In genomic region chr8:100176502-100176901, GRCm38 (mm10) we compare ENCODE assay signal across 19 mouse cellular contexts.
DNase-seq lines count a peak whose midpoint lies in the region; ATAC-seq and TF ChIP-seq lines count a peak whose summit lies in the region.
"Had no signal": no experiment of that assay in that cellular context is flagged by ENCODE, and none has a peak within 500 bp of the region (broad histone marks: within the 10 kb centered on the region; RNA-seq: fewer than 3 reads in every experiment).

No protein-coding gene starts in this region.

- H3K9me3 ChIP-seq in lung, embryonic 16.5 days (ENCODE audit: control insufficient read depth, low read length): no peaks in the 10 kb centered on the region
- H3K9me3 ChIP-seq in lung, postnatal 0 days (ENCODE audit: low read length): no peaks in the 10 kb centered on the region

- no peak for TF ChIP-seq EP300 in lung, postnatal 0 days (IDR thresholded peaks at IDR 0.05)

- H3K4me2 ChIP-seq in lung, embryonic 16.5 days (ENCODE audit: low read depth, low read length): no peak overlapping the region
- H3K4me2 ChIP-seq in lung, postnatal 0 days (replicated peaks; ENCODE audit: low read depth, low read length): no peak overlapping the region

- WGBS in lung, embryonic 16.5 days: 48% methylated on average over 1 of the region's 1 CpGs
- 58% methylated on average over 1 of the region's 1 CpGs for WGBS in lung, postnatal 0 days
- 58% methylated on average over 1 of the region's 1 CpGs for WGBS in lung, adult 2 months

- H3K4me3 ChIP-seq in lung, embryonic 16.5 days (ENCODE audit: low read length): no peak overlapping the region
- H3K4me3 ChIP-seq in lung, postnatal 0 days (ENCODE audit: low read depth, low read length): no peak overlapping the region
- H3K4me3 ChIP-seq in lung, adult 2 months (replicated peaks; ENCODE audit: extremely low read depth, low read depth, low read length): no peak overlapping the region

- TF ChIP-seq POLR2A in lung, adult 2 months (IDR thresholded peaks at IDR 0.05; ENCODE audit: borderline replicate concordance, extremely low read depth, low read depth, low read length): no peak

- no peaks in the 10 kb centered on the region for H3K27me3 ChIP-seq in lung, embryonic 16.5 days (ENCODE audit: control insufficient read depth, insufficient read depth, low read depth, low read length)
- H3K27me3 ChIP-seq in lung, postnatal 0 days (replicated peaks; ENCODE audit: insufficient read depth, low read length): no peaks in the 10 kb centered on the region
- H3K27me3 ChIP-seq: CH12.LX, Patski had no signal

- no peak overlapping the region for H3K9ac ChIP-seq in lung, embryonic 16.5 days (ENCODE audit: low read length)
- H3K9ac ChIP-seq in lung, postnatal 0 days (replicated peaks; ENCODE audit: low read depth): no peak overlapping the region

- no peak for DNase-seq in lung, postnatal 25 days (ENCODE audit: low spot score)
- DNase-seq in lung, postnatal 0 days (ENCODE audit: low spot score): peak; percentile 22
- no peak for DNase-seq in lung, adult 2 months
- DNase-seq: adrenal gland, adult 2 months; adrenal gland, adult 8-10 months; adrenal gland, postnatal 10 days; adrenal gland, postnatal 14 days; adrenal gland, postnatal 25 days; adrenal gland, postnatal 36 days; B cell, adult 2 months; cerebellum, adult 11 months; cerebellum, adult 11-12 months; cerebellum, adult 18-20 months had no signal

- TF ChIP-seq CTCF in lung, postnatal 0 days (IDR thresholded peaks at IDR 0.05): no peak
- no peak for TF ChIP-seq CTCF in lung, adult 2 months (IDR thresholded peaks at IDR 0.05; ENCODE audit: insufficient read depth, low read length)

- no peaks in the 10 kb centered on the region for H3K36me3 ChIP-seq in lung, embryonic 16.5 days (ENCODE audit: control insufficient read depth, insufficient read depth, low read length)
- no peaks in the 10 kb centered on the region for H3K36me3 ChIP-seq in lung, postnatal 0 days (ENCODE audit: insufficient read depth, low read length)
- H3K36me3 ChIP-seq: G1E had no signal

- peak; percentile 60 for ATAC-seq in lung, embryonic 16.5 days (ENCODE audit: low read depth)
- ATAC-seq in lung, postnatal 0 days: peak; percentile 50; the same call in 1 of the 2 replicates
- ATAC-seq: activated CD4-positive, CD25-positive, alpha-beta regulatory T cell, adult 4 months; CD4-positive, CD25-positive, alpha-beta regulatory T cell, adult 4 months; Patski had no signal

- H3K27ac ChIP-seq in lung, embryonic 16.5 days (ENCODE audit: low read length): no peak overlapping the region
- H3K27ac ChIP-seq in lung, postnatal 0 days (ENCODE audit: low read length): no peak overlapping the region

- no peaks in the 10 kb centered on the region for H3K4me1 ChIP-seq in lung, embryonic 16.5 days (replicated peaks; ENCODE audit: control insufficient read depth, insufficient read depth, low read length)
- H3K4me1 ChIP-seq in lung, postnatal 0 days (ENCODE audit: insufficient read depth, low read depth, low read length): no peaks in the 10 kb centered on the region
- no peaks in the 10 kb centered on the region for H3K4me1 ChIP-seq in lung, adult 2 months (ENCODE audit: control insufficient read depth, insufficient read depth, low read length)
